In the genomic region with DNA sequence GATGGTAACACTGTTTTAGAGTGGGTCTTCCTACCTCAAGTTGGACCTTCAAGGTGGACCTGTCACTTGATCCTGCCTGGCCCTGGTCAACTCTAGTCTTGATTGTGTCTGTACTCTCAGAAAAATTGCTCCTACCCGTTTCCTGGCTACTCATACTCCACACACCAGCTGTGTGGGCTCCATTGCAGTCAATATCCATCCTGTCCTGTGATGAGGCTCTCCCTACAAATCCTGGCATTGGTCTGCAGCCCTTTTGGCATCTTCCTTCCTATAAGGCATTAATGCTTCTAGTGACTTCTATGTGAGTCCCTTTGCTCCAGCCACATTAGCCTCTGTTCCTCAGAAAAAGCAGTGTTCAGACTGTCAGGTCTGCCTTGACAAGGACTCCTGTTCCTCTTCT, we compare ENCODE assay signal across 19 mouse cellular contexts.
DNase-seq lines count a peak whose midpoint lies in the region; TF ChIP-seq lines count a peak whose summit lies in the region.
"Had no signal": no experiment of that assay in that cellular context is flagged by ENCODE, and none has a peak within 500 bp of the region (broad histone marks: within the 10 kb centered on the region; RNA-seq: fewer than 3 reads in every experiment).

No protein-coding gene starts in this region.

- no peaks in the 10 kb centered on the region for H3K4me1 ChIP-seq in lung, adult 2 months (ENCODE audit: control insufficient read depth, insufficient read depth, low read length)
- H3K4me1 ChIP-seq: embryonic facial prominence, embryonic 13.5 days; embryonic facial prominence, embryonic 15.5 days had no signal

- no peak overlapping the region for H3K4me3 ChIP-seq in lung, adult 2 months (replicated peaks; ENCODE audit: extremely low read depth, low read depth, low read length)
- H3K4me3 ChIP-seq: embryonic facial prominence, embryonic 13.5 days; embryonic facial prominence, embryonic 15.5 days; erythroblast, embryonic 14.5 days; forebrain, embryonic 10.5 days; forebrain, embryonic 12.5 days had no signal

- no peak for TF ChIP-seq CTCF in lung, adult 2 months (IDR thresholded peaks at IDR 0.05; ENCODE audit: insufficient read depth, low read length)

- no peak for TF ChIP-seq POLR2A in lung, adult 2 months (IDR thresholded peaks at IDR 0.05; ENCODE audit: borderline replicate concordance, extremely low read depth, low read depth, low read length)

- WGBS in lung, adult 2 months = 56% methylated on average over 1 of the region's 1 CpGs

- peak; percentile 29 for DNase-seq in lung, postnatal 10 days
- DNase-seq in lung, adult 18-20 months = no peak
- DNase-seq in lung, postnatal 36 days = peak; percentile 18
- DNase-seq in lung, adult 2 months = no peak
- DNase-seq: adrenal gland, adult 2 months; adrenal gland, postnatal 10 days; adrenal gland, postnatal 25 days; cerebellum, adult 11 months; cerebellum, adult 18-20 months; cerebellum, adult 8-10 months; cerebellum, adult 9-11 months; cerebellum, postnatal 14 days; cerebellum, postnatal 36 days; embryo, embryonic 11 days had no signal

Comparison
In these comparisons a context has a peak if more than half of its experiments do, and no peak if none do; other contexts are left out.
1. DNase-seq: peak in lung, postnatal 10 days (single experiment) and lung, postnatal 36 days (single experiment); none in lung, adult 18-20 months (0 of 2) and lung, adult 2 months (single experiment).